ENCODE assay signal across 29 mouse cellular contexts in the genomic region with DNA sequence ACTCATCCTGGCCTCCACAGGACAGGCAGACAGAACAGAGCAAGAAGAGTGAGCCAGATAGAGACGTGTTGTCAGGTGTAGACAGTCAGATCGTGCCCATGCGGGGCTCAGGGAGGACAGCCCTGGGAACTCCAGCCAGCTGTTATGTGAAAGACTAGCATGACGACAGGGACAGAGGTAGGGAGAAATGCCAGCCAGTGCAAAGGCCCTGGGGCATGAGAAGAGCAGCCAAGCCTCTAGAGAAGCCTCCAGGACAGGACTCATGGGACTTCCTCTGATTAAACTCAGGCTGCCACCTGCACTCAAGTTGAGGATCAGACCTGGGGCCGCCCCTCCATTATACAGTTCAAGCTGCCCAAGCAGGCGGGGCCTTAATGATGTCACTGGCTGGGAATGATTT. TPM values are rescaled to one million over a fixed set of nuclear protein-coding genes. Genes with fewer than 3 reads are reported as not detected.
"Had no signal": no experiment of that assay in that cellular context is flagged by ENCODE, and none has a peak within 500 bp of the region (broad histone marks: within the 10 kb centered on the region; RNA-seq: fewer than 3 reads in every experiment).

No protein-coding gene starts in this region.

- H3K9ac ChIP-seq: heart, embryonic 12.5 days; hindbrain, embryonic 12.5 days; hindbrain, embryonic 14.5 days; intestine, embryonic 15.5 days; kidney, embryonic 15.5 days; limb, embryonic 12.5 days had no signal

- H3K9me3 ChIP-seq: heart, embryonic 10.5 days; heart, embryonic 12.5 days; hindbrain, embryonic 10.5 days; hindbrain, embryonic 12.5 days; intestine, embryonic 15.5 days; kidney, embryonic 15.5 days; limb, embryonic 12.5 days had no signal

- H3K27me3 ChIP-seq: heart, embryonic 12.5 days; hindbrain, embryonic 12.5 days; intestine, embryonic 15.5 days; kidney, embryonic 15.5 days; limb, embryonic 12.5 days had no signal

- DNase-seq: gastrocnemius, adult 2 months; gastrocnemius, postnatal 10 days; gastrocnemius, postnatal 25 days; heart, adult 18-20 months; heart, postnatal 10 days; heart, postnatal 4 days; kidney, adult 2 months; kidney, adult 9 months; kidney, postnatal 14 days; kidney, postnatal 36 days; layer of hippocampus, adult 9-11 months; layer of hippocampus, postnatal 36 days; left cerebral cortex, postnatal 4 days; liver had no signal

- H3K27ac ChIP-seq: gastrocnemius, adult 2 months; heart, embryonic 10.5 days; hindbrain, embryonic 10.5 days; hindbrain, embryonic 12.5 days; hindbrain, embryonic 14.5 days; intestine, embryonic 15.5 days; kidney, embryonic 15.5 days; kidney, postnatal 0 days; limb, embryonic 12.5 days had no signal

- H3K4me2 ChIP-seq: heart, embryonic 12.5 days; hindbrain, embryonic 12.5 days; hindbrain, embryonic 14.5 days; intestine, embryonic 15.5 days; kidney, embryonic 15.5 days; limb, embryonic 12.5 days; liver, embryonic 11.5 days had no signal

- H3K4me3 ChIP-seq: gastrocnemius, adult 2 months; heart, embryonic 10.5 days; heart, embryonic 12.5 days; hindbrain, embryonic 10.5 days; hindbrain, embryonic 12.5 days; intestine, embryonic 15.5 days; kidney, embryonic 15.5 days; limb, embryonic 12.5 days had no signal

- ATAC-seq: hindbrain, embryonic 16.5 days; inflammation-experienced regulatory T-cells, adult 6 months; intestine, embryonic 15.5 days; intestine, postnatal 0 days had no signal

RNA-seq across cellular contexts. Expression of gene Fgf22, which starts 6.4 kb away (rescaled TPM):
- polyA plus RNA-seq: intestine, postnatal 0 days; kidney, adult 2 months; large intestine, adult 2 months; liver, embryonic 11.5 days had no signal

RNA-seq across cellular contexts. Expression of gene Hcn2, which starts 32.1 kb away (rescaled TPM):
- polyA plus RNA-seq: heart, embryonic 10.5 days; heart, embryonic 12.5 days; heart, embryonic 16.5 days; inflammation-experienced regulatory T-cells, adult 6 months; liver, embryonic 11.5 days had no signal
